Mouse (Mus musculus) kidney, postnatal 14 days (tissue): ENCODE measurements at regions not wholly inside any gene's neighbourhood (a gene's known extent, or its start where the extent isn't known, plus 50 kb on each side); places are given as distances from the start of the nearest gene placed in this dataset.

Source experiments
- DNase-seq: peaks from one replicate; pipeline ENCODE4 v3.0.0; 2022; ENCODE audit warnings: mixed read lengths

- no peak for DNase-seq
These were observed 205.0 kb upstream of the Ell2 start for GRCm38 (mm10) chr13:75501530-75501929.

GRCm38 (mm10) chr13:75503394-75503793 is 203.2 kb upstream of the Ell2 start:
- DNase-seq = no peak

DNA sequence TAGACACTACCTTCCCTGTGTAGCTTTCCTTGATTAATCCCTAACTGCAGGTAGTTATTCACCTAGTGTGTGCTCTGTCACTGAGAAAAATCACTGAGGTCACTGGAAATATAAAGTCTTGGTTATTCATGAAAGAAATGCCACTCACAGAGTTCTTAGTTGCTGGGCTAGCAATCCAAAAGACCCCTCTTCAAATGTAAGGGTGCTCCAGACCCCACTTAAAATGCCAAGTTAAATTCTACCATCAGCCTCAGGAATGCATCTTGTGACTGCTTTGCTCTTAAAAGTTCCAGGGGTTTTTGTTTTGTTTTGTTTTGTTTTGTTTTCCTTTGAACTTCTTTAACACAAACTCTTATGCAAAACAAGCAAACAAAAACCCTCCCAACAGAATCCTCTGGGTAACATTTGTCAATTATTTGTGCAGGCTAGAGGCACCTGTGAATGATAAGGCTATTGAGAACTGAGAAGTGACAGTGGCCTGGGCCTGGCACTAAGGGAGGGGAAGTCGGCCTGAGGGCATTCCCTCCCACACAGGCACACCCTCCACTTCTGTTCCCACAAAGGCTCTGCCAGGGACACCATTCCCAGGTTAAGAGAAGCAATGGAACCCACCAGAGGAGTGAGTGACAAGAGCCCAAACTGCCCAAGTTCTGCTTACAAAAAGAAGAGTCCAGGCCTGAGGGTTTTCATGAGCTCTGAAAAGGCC is 192.1 kb upstream of the Ell2 start:
- DNase-seq = no peak

DNA sequence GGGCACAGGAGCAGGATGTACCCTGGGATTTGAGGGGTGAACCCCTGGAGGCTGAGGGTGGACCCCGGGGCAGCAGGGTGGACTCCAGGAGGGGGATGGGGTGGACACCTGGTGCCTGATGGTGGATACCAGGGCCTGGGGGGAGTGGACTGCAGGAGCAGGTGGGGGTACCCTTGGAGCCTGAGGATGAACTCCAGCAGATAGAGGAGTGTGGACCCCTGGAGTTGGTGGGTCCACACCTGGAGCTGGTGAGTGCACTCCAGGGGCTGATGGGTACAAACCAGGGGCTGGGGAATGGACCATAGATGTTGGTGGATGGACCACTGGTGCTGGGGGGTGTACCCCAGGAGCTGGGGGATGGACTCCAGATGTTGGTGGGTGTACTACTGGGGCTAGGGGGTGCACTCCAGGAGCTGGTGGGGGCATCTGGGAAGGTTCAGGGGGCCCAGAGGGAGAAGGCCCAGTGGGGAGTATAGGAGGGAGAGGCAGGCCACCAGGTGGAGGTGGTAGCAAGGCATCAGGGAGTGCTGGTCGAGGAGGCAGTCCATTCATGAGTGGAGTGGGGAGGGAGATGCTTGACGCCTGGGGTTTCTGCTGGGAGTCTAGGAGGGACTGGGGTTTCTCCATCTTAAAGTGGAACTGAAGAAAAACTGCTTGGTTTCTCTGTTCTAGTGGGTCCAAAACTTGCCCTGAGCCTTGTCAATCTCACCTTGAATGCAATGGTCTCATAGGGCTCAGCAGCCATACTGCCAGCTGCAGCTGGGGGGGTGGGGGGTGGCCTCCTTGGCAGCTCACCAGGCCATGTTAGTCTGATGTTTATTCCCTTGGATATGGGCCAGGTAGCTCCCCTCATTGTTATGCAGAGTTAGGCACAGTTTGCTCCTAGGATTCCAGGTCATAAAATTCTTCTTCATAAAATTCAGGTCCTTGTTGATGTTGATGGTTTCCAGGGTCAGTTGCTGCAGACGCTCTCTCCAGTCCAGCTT is 183.0 kb upstream of the Ell2 start:
- DNase-seq = no peak

GRCm38 (mm10) chr13:75524481-75524880 is 182.1 kb upstream of the Ell2 start:
- no peak for DNase-seq

- no peak for DNase-seq
These were observed 175.0 kb upstream of the Ell2 start for GRCm38 (mm10) chr13:75531566-75531965.

- no peak for DNase-seq
These were observed 165.1 kb upstream of the Ell2 start for GRCm38 (mm10) chr13:75541446-75541845.

DNA sequence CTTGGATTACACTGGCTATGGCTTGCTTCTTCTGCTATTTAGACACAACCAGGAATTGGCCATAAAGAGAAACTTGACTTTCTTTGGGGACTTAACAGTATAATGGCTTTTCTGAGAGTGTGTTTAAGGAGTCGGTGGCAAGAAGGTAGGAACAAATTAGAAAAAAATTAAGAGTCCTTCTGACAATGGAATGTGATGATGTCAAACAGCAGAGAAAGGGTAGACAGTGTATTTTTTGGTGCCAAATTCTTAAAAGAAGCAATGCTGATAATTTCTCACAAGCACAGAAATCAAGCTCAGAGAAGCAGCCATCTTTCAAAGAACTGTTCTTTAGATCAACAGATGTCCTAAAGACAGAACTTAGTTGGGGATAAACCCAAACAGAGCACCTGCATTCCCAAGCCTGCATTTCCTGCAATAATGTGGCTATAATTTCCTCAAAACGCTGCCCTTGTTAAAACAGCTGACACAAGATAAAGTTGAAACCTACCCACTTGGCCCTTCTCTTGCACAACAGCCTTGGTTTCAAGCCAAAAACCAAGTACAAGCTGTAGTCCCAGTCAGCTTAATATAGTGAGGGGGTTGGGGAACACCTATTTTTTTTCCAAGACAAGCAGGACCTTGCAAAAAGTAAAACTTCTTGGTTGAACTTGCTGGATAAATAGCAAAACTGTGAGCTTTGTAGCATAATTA is 164.2 kb upstream of the Ell2 start:
- peak; percentile 73 for DNase-seq

- DNase-seq = no peak
These were observed 163.6 kb upstream of the Ell2 start for GRCm38 (mm10) chr13:75542946-75543327.

DNA sequence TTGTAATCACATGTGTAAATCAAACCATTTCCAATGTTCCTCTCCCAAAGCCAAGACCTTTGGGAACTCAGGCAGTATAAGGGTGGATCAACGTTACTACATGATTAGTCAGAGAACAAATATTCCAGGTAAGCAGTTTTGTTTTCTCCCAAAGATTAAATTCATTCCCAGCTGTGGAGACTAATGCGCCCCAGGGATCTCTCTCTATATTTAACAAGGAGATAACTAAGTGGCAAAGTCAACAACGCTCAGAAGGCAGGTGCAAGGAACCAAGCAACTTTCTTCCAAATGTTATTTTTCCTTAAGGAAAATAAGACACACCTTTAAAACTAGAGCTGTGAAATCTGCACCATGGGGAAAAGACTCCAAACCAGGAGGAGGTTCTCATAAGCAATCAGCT is 163.0 kb upstream of the Ell2 start:
- no peak for DNase-seq

DNA sequence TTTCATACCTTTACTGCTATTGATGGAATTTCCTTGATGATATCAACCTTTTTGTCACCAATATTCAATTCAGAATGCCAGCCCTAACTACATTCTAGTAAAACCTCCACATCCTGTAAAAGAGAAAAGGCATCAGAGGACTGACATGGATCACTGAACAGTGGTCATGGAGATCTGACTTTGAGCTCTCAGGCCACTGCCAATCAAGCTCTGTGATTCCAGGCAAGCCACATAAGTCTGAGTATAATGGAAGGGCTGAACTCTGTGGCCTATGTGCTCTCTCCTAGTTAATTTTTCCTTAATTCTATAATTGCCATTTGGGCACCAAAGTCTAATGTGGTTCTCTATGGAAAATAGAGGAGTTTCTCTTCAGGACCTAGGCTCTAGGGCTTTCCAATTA is 161.8 kb upstream of the Ell2 start:
- peak; percentile 63 for DNase-seq

GRCm38 (mm10) chr13:75547791-75548190 is 158.8 kb upstream of the Ell2 start:
- peak; percentile 31 for DNase-seq

GRCm38 (mm10) chr13:75578971-75579370 is 127.6 kb upstream of the Ell2 start:
- DNase-seq = no peak

DNA sequence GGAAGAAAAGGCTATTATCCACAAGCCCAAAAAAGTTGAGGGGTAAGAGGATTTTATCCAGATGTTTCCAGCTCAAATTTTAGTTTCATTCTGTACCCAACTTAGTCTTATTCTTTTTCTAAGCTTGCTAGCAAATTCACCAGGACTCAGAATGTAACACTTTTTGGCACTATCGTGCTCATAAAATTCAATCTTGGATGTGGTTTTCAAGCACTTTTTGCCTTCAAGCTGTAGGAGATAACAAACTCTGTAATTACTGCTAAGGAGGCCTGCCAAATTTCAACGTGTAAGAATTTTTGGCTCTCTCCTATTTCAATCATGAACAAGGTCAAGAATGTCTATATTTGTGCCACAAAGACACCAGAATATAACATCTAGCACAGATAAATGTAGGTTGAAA is 115.7 kb upstream of the Ell2 start:
- no peak for DNase-seq

DNA sequence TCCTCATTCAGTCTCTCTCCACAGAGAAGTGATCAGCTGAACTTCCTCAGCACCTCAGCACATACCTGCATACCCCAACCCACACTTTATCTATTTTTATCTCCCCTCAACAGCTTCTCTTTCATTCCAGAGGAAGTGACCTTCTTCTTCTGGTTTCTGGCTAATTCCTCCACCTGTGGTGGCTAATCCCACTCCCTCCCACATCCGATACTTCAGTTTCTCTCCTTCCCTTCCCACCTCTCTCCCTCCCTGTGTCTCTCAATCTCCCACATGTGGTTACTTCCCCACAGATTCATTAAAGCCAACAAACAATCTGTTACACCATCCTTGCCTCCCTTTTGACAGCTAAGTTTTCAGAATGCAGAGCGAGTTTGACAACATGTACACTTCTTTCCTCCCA is 109.7 kb upstream of the Ell2 start:
- no peak for DNase-seq

DNA sequence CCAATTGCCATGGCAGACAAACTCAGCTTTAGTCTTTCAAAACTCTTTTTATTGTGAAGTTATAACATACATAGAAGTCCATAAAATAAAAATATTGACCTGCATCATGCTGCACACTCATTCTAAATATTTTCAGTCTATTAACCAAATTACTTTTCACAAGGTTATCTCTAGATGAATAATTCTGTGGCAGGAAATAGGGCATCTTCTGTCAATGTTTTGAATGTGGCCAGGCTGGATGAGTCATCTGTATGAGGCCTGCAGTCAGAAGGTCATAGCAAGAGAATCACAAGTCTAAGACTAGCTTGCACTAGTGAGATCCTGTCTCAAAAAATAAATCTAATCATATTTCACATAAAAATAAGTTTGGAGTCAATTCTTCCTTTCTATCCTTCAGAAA is 108.4 kb upstream of the Ell2 start:
- no peak for DNase-seq

- DNase-seq = no peak
These were observed 107.9 kb upstream of the Ell2 start for GRCm38 (mm10) chr13:75598675-75599074.

DNA sequence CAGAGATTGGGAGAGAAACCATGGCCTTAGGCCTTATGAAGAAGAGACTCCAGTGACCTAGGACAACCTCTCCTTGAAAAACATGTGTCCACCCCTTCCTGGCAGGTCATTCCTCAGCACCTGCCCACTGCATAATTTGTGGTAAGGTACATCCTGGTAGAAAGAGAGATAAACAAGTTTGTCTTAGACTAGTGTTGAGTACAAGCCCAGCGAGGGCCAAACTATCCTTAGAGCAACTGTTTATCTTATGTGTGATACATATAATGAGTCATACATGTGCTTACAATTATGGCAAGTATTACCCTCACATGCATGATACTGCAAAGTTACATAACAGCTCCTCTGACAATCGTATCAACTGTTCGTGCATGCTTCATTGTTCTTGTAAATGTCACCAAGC is 83.3 kb upstream of the Ell2 start:
- no peak for DNase-seq

DNA sequence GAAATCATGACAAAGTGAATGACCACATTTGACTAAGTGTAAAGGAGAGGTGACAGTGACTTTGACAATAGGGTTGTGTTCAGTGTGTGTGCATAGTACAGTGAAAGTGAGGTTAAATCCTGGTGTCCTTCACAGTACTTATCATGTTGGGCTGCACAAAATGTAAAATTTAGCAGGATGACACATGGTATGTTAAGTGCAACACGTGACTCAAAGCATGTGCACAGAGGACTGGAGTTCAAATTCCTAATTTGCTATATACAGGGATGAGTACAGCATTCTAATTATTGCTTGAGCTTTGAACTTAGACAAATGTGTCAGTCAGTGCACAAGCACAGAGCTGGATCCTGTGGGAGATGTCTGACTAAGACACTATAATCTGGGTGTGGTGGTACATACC is 79.2 kb upstream of the Ell2 start:
- DNase-seq = no peak

GRCm38 (mm10) chr13:75631048-75631447 is 75.5 kb upstream of the Ell2 start:
- DNase-seq = no peak

- DNase-seq = no peak
These were observed 59.0 kb upstream of the Ell2 start for GRCm38 (mm10) chr13:75647513-75647912.

- no peak for DNase-seq
These were observed 54.6 kb upstream of the Ell2 start for GRCm38 (mm10) chr13:75651941-75652340.

DNA sequence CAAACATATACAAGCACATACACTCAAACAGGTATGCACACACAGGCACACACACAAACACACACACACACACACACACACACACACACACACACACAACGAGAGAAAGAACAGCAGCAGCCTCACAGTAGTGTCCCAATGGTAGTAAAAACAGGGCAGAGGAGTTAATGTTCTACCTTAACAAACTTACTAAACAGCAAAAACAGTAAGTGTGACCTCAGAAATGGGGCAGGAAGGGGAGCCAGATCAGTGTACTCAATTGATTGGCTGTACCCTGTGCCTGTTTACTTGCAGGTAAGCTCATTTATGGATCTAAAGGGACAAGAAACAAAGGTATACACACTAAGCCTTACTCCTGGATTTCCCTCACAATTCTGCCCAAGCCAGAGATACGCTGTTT is 53.6 kb upstream of the Ell2 start:
- DNase-seq = peak; percentile 18
